ENCODE assay signal across 10 mouse cellular contexts in the genomic region with DNA sequence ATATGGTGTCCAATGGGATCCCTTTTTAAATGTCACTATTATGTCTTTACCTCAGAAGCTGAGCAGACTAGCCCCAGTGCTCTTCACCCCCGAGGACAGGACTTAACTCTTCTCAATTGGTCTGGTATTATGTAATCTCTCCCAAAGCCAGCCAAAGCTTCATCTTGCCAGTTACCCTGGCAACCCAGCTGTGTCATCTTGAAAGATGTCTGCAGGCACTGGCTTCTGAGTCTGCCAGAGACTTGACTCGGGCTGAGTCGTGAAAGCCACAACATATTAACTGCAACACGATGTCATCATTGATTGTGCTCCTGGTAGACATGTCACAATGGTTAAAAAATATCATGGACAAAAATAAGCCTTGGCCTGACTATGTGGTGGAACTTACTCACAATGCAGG.
A peak's percentile ranks its signal among the peaks of the same experiment; 100 is the strongest.
DNase-seq lines count a peak whose midpoint lies in the region; ATAC-seq lines count a peak whose summit lies in the region.
"Had no signal": no experiment of that assay in that cellular context is flagged by ENCODE, and none has a peak within 500 bp of the region (broad histone marks: within the 10 kb centered on the region; RNA-seq: fewer than 3 reads in every experiment).

No protein-coding gene starts in this region.

- intact Hi-C loops in heart, postnatal 25 days (cut with DNase I) = no loop called here

- H3K36me3 ChIP-seq in forebrain, embryonic 15.5 days = no peaks in the 10 kb centered on the region
- H3K36me3 ChIP-seq in forebrain, embryonic 12.5 days (replicated peaks) = no peaks in the 10 kb centered on the region
- no peaks in the 10 kb centered on the region for H3K36me3 ChIP-seq in midbrain, embryonic 13.5 days

- peak; percentile 71 for ATAC-seq in forebrain, embryonic 15.5 days (replicated peaks)
- no peak for ATAC-seq in forebrain, embryonic 12.5 days (ENCODE audit: low FRiP score)
- ATAC-seq in midbrain, embryonic 13.5 days = peak; percentile 78

- H3K4me1 ChIP-seq in forebrain, embryonic 15.5 days = no peaks in the 10 kb centered on the region
- no peaks in the 10 kb centered on the region for H3K4me1 ChIP-seq in forebrain, embryonic 12.5 days
- peaks cover 5% of the 10 kb centered on the region; the same call in 1 of the 2 replicates for H3K4me1 ChIP-seq in midbrain, embryonic 13.5 days (replicated peaks)

- H3K9me3 ChIP-seq in forebrain, embryonic 15.5 days = no peaks in the 10 kb centered on the region
- H3K9me3 ChIP-seq in forebrain, embryonic 12.5 days = no peaks in the 10 kb centered on the region
- no peaks in the 10 kb centered on the region for H3K9me3 ChIP-seq in midbrain, embryonic 13.5 days

- H3K9ac ChIP-seq in forebrain, embryonic 15.5 days (replicated peaks) = no peak overlapping the region
- H3K9ac ChIP-seq in forebrain, embryonic 12.5 days = no peak overlapping the region
- H3K9ac ChIP-seq in midbrain, embryonic 13.5 days (replicated peaks) = no peak overlapping the region

- no peak overlapping the region for H3K4me3 ChIP-seq in forebrain, embryonic 15.5 days
- H3K4me3 ChIP-seq in forebrain, embryonic 12.5 days (replicated peaks) = no peak overlapping the region
- H3K4me3 ChIP-seq in midbrain, embryonic 13.5 days (replicated peaks) = no peak overlapping the region
- H3K4me3 ChIP-seq: heart, adult 2 months; myocyte had no signal

- WGBS in forebrain, embryonic 15.5 days = 43% methylated on average over 4 of the region's 4 CpGs
- WGBS in forebrain, embryonic 12.5 days = 58% methylated on average over 4 of the region's 4 CpGs
- WGBS in midbrain, embryonic 13.5 days = 33% methylated on average over 4 of the region's 4 CpGs

- no peaks in the 10 kb centered on the region for H3K27me3 ChIP-seq in forebrain, embryonic 15.5 days
- H3K27me3 ChIP-seq in forebrain, embryonic 12.5 days = no peaks in the 10 kb centered on the region
- no peaks in the 10 kb centered on the region for H3K27me3 ChIP-seq in midbrain, embryonic 13.5 days

- DNase-seq in adrenal gland, postnatal 25 days = peak; percentile 13
- DNase-seq in layer of hippocampus, adult 9-11 months = peak; percentile 72
- no peak for DNase-seq in thymus, postnatal 10 days (ENCODE audit: low spot score in 2 of 2)
- DNase-seq in heart, postnatal 25 days (ENCODE audit: low spot score) = no peak
- DNase-seq in urinary bladder, postnatal 36 days (ENCODE audit: low spot score in 2 of 2) = no peak

- H3K27ac ChIP-seq in forebrain, embryonic 15.5 days (replicated peaks) = no peak overlapping the region
- H3K27ac ChIP-seq in forebrain, embryonic 12.5 days = no peak overlapping the region
- H3K27ac ChIP-seq in midbrain, embryonic 13.5 days = no peak overlapping the region
- H3K27ac ChIP-seq: heart, adult 2 months had no signal

- H3K4me2 ChIP-seq in forebrain, embryonic 15.5 days (replicated peaks) = no peak overlapping the region
- H3K4me2 ChIP-seq in forebrain, embryonic 12.5 days = no peak overlapping the region
- no peak overlapping the region for H3K4me2 ChIP-seq in midbrain, embryonic 13.5 days (replicated peaks)

Comparison
In these comparisons a context has a peak if more than half of its experiments do, and no peak if none do; other contexts are left out.
1. DNase-seq: peak in adrenal gland, postnatal 25 days (single experiment) and layer of hippocampus, adult 9-11 months (single experiment); none in thymus, postnatal 10 days (0 of 2), heart, postnatal 25 days (single experiment) and urinary bladder, postnatal 36 days (0 of 2).